Mouse (Mus musculus) urinary bladder, postnatal 10 days (tissue): ENCODE measurements around the gene Kcna4.

Experiments used
- DNase-seq: peaks from one replicate; pipeline ENCODE4 v3.0.0; 2022; ENCODE audit warnings: low spot score

The Kcna4 gene

GRCm38 (mm10) chr2:107289990-107290696 lies at the start of gene Kcna4:
Kcna4 (plus strand) TSS chr2:107290639.
- DNase-seq: no peak

DNA sequence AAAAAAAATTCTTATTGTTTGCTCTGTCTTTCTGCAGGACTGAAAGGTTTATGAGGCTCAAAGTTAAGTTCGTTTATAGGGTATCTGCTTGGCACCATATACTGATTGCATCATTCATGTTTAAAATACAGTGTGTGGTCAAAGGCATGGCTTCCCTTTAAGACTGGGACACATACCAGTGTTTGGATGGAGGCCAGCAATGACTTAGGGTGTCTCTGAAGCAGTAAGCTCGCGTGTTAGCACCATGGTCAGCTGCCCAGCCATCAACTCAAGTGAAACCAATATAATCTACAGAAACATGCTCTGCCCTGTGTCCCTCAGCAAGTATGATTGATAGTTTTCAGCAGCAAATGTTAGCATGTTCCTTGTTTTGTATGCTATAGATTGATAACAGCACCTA lies 32.3 kb upstream of the Kcna4 start:
- DNase-seq: no peak

GRCm38 (mm10) chr2:107266251-107266650 lies 24.2 kb upstream of the Kcna4 start:
- DNase-seq: no peak

- no peak for DNase-seq
Measured at GRCm38 (mm10) chr2:107270050-107270449, 20.4 kb upstream of the Kcna4 start.

DNA sequence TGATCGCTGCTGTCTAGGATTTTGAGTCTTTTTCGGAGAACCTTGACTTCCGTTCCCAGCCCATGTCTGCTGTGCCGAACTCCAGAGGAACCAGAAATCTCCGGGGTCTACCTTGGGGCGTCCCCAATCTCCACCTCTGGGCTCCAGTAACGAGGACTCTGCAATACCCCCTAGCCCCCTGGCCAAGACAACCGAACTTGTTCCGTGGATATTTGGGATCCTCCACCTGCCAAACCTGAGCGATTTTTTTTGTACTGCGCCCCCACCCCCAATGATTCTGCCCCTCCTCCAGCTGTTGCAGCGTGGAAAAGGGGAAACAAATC lies 219 bp downstream of the Kcna4 start:
- DNase-seq: no peak

DNA sequence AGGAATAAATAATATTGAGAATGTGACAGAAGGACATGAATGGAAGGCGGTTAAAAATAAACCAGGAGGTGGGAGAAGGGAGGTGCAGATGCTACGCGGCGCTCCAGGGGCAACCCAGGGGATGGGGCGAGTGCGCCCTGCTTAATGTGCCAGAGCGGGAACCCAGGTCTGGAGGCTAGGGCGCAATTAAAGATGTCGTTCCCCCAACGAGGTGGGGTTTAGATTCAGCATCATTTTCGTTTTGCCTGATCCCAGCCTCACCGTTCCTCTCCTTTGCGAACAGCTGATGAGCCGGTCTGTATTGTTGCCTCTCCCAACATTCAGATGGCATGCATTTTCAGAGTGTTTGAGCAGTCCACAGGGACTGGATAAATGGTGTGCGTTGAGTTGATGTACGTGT lies 703 bp downstream of the Kcna4 start:
- DNase-seq: no peak

- DNase-seq: no peak
Measured at GRCm38 (mm10) chr2:107294521-107294920, 4.1 kb downstream of the Kcna4 start.

DNA sequence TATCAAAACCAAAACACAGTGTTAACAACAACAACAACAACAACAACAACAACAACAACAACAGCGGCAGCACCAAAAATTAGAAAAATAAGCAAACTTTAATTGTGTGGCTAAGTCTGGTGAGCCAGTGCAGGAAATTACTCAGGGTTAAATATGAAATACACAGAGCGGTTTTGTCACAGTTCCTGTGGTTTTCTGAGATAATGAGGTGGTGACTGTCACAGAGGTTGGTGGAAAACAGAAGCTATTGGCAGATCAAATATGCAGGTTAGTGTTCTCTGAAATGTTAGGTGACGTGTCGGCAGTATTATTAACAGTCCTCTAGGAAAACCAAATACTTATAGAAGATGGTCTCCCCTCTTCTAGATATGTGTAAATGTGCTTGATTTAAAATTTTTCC lies 11.4 kb downstream of the Kcna4 start:
- no peak for DNase-seq

DNA sequence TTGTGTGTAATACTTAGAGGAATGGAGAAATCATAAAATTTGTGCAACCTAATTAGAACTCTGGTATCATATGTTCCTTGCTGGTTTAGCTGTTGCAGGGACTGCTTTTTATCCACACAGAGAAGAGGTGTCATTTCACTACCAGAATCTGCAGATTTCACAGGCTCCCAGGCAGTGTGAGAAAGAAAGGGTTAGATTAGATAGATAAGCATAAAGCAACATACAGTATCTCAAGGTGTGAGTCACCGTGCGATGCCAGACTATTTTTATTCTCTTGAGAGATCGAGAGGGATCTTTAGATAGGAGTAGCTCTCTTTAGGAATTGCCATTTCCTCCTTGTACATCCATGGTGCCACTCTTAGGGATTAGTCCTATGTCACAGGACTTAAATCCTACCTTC lies 14.3 kb downstream of the Kcna4 start:
- DNase-seq: no peak

GRCm38 (mm10) chr2:107306077-107306476 lies 15.6 kb downstream of the Kcna4 start:
- DNase-seq: no peak

GRCm38 (mm10) chr2:107318636-107319035 lies 28.2 kb downstream of the Kcna4 start:
- DNase-seq: no peak

DNA sequence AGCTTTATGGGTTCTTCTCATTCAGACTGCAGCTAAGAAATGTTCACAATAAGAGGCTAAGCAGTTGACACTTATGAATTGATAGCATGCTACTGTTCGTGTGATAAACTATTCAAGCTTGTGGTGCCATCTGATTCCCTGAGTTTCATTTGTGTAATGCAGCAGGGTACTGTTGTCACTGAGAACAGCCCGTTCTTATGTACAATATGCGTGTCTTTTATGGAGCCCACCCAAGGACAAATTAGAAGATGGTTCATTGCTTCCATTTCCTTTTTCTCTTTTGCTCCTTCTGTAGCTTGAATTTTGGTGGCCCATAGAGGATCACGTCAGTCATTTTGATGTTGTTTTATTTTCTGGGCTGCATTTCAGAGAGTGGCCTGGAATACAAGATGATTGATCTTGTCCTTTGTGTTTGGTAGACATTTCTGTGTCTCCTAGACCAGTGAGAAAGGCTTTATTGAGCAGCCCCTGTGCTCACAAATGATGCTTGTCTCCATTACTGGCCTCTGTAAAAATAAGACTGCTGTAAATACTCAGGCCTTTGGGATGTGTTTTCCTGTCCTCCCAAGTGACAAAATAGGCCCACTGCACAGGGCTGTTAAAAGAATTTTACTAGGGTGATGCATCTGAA lies 31.3 kb downstream of the Kcna4 start:
- DNase-seq: no peak

DNA sequence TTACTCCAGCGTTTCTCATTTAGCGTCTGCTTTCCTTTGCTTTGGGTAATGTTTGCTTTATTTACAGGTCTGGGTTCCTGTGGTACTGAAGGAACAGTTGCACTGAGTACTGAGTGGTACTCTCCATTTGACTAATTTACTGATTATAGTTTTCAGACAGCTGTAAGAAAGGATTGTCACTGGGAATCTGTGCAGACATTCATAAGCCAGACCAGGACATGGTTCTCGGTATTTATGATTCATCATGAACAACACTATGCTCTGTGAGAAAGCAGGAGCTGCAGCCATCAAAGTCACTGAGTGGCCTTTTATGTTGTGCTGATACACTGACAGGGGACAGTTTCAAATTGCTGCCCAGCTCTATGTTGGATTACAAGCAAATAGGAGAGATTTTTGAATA lies 33.7 kb downstream of the Kcna4 start:
- no peak for DNase-seq

- no peak for DNase-seq
Measured at GRCm38 (mm10) chr2:107327276-107327675, 36.8 kb downstream of the Kcna4 start.

DNA sequence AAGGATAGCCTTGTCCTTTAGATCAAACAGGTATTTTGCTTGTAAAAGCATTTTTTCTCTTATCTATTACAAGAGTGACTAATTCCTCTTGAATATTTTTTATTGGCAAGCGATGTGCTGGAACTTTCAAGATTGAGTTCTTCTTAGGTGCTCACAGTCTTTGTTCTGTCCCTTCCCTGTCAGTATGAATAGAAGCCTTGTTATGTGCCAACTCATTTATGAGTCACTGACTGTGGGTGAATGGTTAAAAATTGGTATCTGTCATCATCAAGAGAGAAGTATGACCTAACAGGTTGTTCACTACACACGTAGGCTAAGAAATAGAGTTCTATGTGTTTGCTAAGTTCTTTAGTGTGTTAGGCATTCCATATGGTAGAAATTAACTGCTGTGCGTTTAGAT lies 50.9 kb downstream of the Kcna4 start:
- DNase-seq: no peak

DNA sequence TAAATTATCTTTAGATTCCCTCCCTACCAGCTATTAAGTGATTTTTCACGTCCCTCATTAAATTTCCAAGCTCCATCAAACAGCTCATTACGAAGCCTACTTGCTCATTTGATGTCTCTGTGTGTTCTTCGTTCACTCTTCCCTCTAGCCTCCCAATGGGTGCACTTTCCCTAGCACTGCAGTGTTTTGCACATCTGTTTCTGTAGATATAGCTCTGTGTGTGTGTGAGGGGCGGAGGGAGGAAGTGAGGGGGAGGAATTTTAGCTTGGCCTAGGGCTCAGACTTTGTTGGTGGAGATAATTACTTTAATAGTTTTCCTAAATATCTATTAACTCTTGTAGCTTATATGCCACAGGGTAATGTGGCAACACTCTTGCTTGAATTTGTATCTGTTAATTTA lies 54.4 kb downstream of the Kcna4 start:
- no peak for DNase-seq

DNA sequence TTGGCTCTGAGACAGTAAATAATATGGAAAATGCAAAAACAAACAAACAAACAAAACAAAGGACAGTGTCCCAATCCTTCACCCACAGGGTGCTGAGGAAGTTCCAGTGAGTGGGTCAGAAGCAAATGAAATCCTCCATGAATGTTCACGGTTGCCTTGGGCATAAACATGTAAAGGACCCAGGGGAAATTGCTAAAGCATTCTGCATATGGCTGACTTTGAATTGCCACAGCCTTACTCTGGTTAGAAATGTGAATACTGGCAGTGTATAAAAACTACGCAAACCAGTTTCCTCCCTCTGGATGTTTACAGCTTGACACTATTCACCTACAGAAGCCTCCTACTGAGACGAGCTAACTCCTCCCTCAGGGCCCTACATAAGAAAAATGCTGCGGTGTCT lies 54.9 kb downstream of the Kcna4 start:
- DNase-seq: no peak
